Mouse (Mus musculus) testis, postnatal 10 days (tissue): ENCODE results near the gene Esrrg.

Source experiments
- DNase-seq: peaks from one replicate; pipeline ENCODE4 v3.0.0; 2021; ENCODE audit warnings: low spot score

Gene Esrrg

DNA sequence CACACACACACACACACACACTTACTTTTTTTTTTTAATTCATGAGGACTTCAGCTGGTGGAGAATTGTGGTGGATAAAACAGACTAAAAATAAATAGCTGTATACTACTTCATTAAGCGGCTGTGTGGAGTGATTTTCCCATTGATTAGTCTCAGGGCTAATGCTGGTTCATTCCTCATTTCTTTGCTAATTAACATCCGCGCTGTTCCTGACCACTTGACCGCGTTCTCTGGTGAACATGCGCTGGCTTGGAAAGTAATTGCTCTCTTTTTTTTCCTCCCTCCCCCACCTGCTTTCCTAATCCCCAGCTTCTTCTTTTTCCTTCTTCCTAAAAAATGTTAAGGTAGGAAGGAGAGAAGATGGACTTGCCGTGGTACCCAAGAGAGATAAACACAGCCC lies 222.3 kb downstream of the Esrrg start:
- no peak for DNase-seq

DNA sequence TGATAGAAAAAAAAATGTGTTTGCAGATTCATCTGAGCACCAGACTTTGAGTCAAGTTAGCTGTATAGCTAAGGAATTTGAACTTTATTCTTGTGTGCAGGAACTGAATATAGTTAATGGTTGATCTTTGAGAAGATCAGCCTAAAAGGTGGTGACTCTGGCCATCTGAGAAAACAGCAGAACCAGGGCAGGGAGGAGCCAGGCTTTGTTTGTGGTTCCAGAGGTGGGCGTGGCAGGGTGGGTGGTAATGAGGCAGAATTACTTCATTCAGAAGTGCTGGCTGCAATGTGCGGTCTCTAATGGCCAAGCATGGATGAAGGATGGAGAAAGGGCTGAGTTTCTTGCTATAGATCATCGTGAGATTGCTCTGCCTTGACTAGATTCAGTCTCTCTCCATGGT lies 224.3 kb downstream of the Esrrg start:
- DNase-seq: no peak

DNA sequence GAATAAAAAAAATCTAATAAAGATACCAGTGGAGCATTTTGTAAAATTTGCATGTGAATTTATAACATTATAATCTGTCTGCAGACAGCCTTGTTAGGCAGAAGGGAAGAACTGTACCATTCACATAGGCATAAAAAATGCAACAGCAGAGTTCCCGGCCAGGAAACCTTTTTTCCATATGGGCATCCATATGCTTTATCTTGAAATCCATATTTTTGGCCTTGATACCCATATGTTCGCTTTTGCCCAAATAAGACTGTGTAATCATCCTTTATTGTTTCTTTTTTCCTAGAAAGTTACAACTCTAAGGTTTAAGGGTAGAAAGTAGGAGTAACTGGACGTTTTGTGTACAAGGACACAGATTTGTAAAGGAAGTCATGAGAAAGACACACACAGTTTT lies 226.0 kb downstream of the Esrrg start:
- DNase-seq: no peak

DNA sequence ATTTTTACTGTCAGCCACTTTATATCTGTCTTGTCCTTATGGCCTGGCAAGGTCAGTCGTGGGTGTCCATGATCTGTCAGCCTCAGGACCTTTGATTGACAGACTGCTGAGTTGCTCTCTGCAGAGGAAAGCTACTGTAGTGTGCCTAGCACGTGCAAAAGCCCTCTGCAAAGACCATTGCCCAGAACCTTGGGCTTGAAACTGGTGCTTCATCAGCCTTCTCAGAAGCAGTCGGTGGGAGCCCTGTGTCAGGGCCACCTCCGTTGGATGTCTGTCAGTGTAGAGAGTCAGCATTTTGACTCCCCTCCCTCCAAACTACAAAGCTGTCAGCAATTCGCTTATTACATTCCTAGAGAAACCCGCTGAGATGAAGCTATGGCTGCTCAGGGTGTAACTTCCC lies 227.8 kb downstream of the Esrrg start:
- no peak for DNase-seq

DNA sequence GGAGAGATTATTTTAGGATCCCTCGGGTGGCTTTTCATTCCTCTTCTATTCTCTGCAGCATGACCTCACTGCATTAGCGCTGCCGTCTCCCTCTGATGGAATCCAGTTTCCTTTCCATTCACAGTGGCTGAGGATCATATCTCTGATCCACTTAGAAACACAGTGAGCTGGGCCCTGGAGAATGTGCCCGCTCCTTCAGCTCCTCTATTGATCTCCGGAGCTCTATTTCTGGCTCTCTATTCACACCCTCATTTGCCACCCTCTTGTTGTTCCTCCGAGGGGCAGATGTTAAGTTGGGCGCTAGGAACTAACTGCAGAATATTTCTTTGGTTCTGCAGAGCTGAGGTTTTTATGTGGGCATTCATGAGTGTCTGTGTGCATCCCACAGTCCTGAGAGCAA lies 228.3 kb downstream of the Esrrg start:
- DNase-seq: no peak

GRCm38 (mm10) chr1:187841629-187842028 lies 233.0 kb downstream of the Esrrg start:
- no peak for DNase-seq

GRCm38 (mm10) chr1:187842702-187843101 lies 234.1 kb downstream of the Esrrg start:
- no peak for DNase-seq

GRCm38 (mm10) chr1:187854148-187854547 lies 245.6 kb downstream of the Esrrg start:
- no peak for DNase-seq

GRCm38 (mm10) chr1:187862339-187862738 lies 253.7 kb downstream of the Esrrg start:
- DNase-seq: no peak

DNA sequence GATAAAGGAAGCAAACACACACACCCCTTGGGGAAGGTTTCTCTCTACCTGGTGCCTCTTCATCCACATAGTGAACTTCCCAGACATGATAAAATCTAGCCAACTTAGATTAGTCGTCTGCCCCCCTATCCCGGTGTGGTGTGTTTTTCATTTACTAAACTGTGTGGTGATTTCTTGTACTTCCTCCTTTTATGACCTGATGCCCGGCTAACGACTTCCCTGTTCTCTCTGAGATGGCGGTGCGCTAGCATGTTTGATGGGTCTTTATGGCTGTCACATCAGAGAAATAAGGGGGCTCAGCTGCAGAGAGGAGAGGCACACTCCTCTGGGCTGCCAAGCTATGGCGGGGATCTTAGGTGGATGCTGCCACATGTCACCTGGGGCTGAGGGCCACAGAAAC lies 259.8 kb downstream of the Esrrg start:
- DNase-seq: no peak

- DNase-seq: no peak
Measured at GRCm38 (mm10) chr1:187872208-187872607, 263.6 kb downstream of the Esrrg start.

- no peak for DNase-seq
Measured at GRCm38 (mm10) chr1:187872744-187873143, 264.2 kb downstream of the Esrrg start.

DNA sequence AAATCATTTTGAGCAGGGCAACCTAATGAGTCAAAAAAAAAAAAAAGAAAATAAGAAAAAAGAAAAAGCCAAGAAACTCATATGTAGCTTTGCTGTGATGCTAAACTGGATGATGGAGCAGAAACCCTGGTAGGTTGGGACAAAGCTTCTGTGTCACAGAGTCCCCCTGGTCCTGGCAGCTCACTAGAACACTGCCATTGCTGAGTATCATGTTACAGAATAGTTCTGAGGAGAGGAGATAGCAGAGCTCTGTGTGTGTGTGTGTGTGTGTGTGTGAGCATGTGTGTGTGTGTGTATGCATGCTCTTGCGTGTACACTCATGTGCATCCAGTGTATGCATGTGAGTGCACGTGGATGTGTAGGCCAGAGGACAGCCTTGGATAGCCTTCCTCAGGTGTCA lies 265.2 kb downstream of the Esrrg start:
- no peak for DNase-seq

- no peak for DNase-seq
Measured at GRCm38 (mm10) chr1:187887270-187887669, 278.7 kb downstream of the Esrrg start.

GRCm38 (mm10) chr1:187888142-187888541 lies 279.6 kb downstream of the Esrrg start:
- no peak for DNase-seq

GRCm38 (mm10) chr1:187889096-187889495 lies 280.5 kb downstream of the Esrrg start:
- DNase-seq: no peak

DNA sequence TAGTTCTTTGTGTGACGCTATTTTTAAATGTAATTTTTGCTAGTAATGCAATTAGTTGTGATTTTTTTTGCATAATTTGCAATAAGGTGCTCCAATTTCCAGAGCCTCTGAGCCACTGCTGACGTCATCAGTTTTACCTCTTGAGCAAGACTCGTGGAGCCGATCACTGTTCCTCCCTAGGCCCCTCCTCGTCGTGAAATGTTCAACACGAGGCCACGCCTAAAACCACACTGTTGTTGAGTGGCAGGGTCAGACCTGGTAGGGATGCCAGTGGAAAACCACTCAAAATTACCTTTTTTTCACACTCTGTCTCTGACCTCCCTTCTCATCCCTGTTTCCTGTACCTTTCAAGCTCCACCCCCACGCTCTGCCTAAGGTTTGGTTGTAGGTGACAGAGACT lies 282.7 kb downstream of the Esrrg start:
- DNase-seq: no peak

DNA sequence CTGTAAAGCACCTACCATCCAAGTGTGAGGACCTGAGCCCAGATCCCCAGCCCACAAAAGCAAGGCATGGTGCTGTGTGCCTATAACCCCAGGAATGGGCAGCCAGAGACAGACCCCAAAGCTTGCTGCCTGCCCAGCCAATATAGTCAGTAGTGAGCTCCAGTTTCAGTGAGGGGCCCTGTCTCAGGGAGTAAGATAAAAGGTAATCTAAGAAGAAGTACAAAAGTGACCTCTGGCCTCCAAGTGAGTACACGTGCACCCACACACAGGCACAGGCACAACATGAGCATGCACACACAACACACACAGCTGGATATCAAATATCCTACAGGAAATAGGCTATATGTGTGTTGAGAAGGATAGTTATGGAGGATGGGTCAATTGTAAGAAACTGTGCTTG lies 286.9 kb downstream of the Esrrg start:
- DNase-seq: no peak

- no peak for DNase-seq
Measured at GRCm38 (mm10) chr1:187896291-187896690, 287.7 kb downstream of the Esrrg start.

DNA sequence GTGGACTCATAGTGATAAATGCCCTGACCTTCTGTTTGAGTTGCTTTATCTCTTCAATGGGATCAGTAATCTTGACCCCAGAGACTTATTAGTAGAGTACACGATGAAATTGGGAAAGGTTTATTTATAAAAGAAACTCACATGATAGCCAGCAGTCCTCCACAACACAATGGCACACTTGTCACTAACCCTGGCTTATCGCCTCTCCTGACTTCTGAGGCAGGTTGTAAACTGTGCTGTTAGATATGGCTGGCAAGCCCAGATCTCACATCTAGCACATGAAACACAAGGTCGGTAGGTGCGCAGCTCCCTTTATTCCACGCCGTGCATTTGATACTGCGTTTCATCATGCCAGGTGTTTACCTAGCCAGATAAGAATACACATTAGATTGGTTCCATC lies 288.3 kb downstream of the Esrrg start:
- DNase-seq: no peak

- DNase-seq: no peak
Measured at GRCm38 (mm10) chr1:187899541-187899940, 290.9 kb downstream of the Esrrg start.

- DNase-seq: no peak
Measured at GRCm38 (mm10) chr1:187900756-187901155, 292.2 kb downstream of the Esrrg start.

DNA sequence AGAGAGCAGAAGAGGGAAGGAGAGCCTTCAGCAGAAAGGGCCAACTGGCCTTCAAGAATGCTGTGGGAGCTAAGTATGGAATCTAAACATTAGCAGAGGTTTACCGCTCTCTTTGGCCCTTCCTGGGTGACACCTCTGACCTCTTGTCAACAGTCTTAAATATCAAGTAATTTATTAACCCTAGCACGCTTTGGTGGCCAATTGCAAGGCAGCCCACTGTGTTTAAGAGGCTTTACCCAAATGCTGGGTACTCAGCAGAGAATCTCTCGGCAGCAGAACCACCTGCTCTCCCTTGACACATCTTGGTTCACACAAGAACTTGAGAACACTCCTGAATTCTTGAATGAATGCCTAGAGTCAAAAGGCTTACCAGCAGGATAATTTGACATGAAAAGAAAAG lies 293.6 kb downstream of the Esrrg start:
- DNase-seq: no peak

DNA sequence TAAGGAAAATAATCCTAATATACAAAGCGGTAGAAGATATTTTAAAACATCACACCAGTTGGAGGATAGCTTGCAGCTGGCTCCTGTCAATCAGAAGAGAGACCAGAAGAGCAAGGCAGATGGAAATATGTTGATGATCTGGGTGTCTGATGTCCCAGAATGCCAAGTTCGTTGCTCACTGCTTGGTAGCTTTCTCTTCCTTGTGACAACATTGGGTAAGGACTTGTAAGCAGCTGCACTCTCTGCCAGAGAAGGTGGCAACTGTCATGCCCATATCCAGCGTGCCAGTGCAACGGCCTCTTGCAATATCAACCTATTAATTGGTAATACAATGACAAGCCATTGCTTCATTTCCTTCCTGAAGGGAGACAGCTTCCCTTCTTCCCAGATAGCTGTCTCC lies 296.1 kb downstream of the Esrrg start:
- no peak for DNase-seq

DNA sequence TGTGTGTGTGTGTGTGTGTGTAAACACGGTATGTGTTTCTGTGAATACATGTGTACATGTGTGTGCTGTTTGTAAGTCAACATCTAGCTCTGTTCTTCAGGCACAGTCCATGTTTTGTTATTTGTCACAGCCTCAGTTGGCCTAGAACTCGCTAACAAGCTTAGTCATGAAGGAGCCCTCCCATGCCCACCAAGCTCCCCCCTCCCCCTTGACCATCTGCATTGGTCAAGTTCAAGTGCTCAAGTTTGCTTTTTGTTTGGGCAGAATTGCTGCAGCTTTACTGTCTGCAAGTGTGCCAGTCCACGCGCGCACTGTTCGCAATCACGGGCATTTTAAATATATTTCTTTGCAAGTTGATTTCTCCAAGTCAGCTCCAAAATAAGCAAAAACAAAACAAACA lies 298.8 kb downstream of the Esrrg start:
- no peak for DNase-seq
